Mouse (Mus musculus) bone marrow macrophage, adult 2 months (primary cell): ENCODE measurements around the gene Etfb.
A peak's percentile ranks its signal among the peaks of the same experiment; 100 is the strongest.

ENCODE experiments used
- CTCF ChIP-seq: IDR thresholded peaks from 2 replicates; pipeline ENCODE4 v1.5.1; 2012; ENCODE audit warnings: low read depth, mild to moderate bottlenecking, low read length, moderate library complexity
- POLR2A ChIP-seq: IDR thresholded peaks from 2 replicates; pipeline ENCODE4 v1.6.1; 2012; ENCODE audit warnings: mild to moderate bottlenecking, low read depth, low read length, borderline replicate concordance

- TF ChIP-seq CTCF (0 out of 2 replicates have a peak, but pooled peaks have one; percentile 27), POLR2A (no peak)
Measured at GRCm38 (mm10) chr7:43417298-43417697, 26.6 kb upstream of the Etfb start.
